Mouse (Mus musculus) CH12.LX (cell line): ENCODE data around the gene Cycs.

Source experiments
- CTCF ChIP-seq, 2 experiments: IDR thresholded peaks in 1 of 2; conservative IDR thresholded peaks in 1 of 2; 2 replicates each; pipeline ENCODE4 v1.5.1; 2011 to 2012; ENCODE audit warnings: low read depth in 2 of 2, low read length in 2 of 2, improper control_type of control experiment in 1 of 2, inconsistent platforms in 1 of 2, mild to moderate bottlenecking in 1 of 2, moderate library complexity in 1 of 2
- ETS1 ChIP-seq: conservative IDR thresholded peaks from 2 replicates; pipeline ENCODE4 v1.6.1; 2012; ENCODE audit warnings: low read depth, mild to moderate bottlenecking, inconsistent platforms, low read length, improper control_type of control experiment, moderate library complexity
- SIN3A ChIP-seq: IDR thresholded peaks from 2 replicates; pipeline ENCODE4 v1.6.1; 2012; ENCODE audit warnings: low read length, improper control_type of control experiment, inconsistent platforms
- TCF12 ChIP-seq: IDR thresholded peaks from 2 replicates; pipeline ENCODE4 v1.6.1; 2014; ENCODE audit warnings: low read depth, mild to moderate bottlenecking, inconsistent platforms, low read length, improper control_type of control experiment

GRCm38 (mm10) chr6:50590234-50590633, 23.9 kb upstream of the Cycs start:
- TF ChIP-seq CTCF (conservative IDR thresholded peaks at IDR 0.05 in 1 of 2, IDR thresholded peaks at IDR 0.05 in 1 of 2; ENCODE audit: low read depth in 2 of 2, low read length in 2 of 2) (no peak), SIN3A (no peak), TCF12 (no peak), ETS1 (no peak)
